In genomic region chr4:59189546-59190237, GRCm38 (mm10) we compare ENCODE assay signal across 8 mouse cellular contexts. TPM values are rescaled to one million over a fixed set of nuclear protein-coding genes. Genes with fewer than 3 reads are reported as not detected.
DNase-seq lines count a peak whose midpoint lies in the region; ATAC-seq and TF ChIP-seq lines count a peak whose summit lies in the region.

No protein-coding gene starts in this region.

- H3K4me2 ChIP-seq in kidney, embryonic 14.5 days (replicated peaks; ENCODE audit: low read depth, low read length) = peak overlapping the region; percentile 71
- H3K4me2 ChIP-seq in liver, embryonic 12.5 days = peak overlapping the region; percentile 70
- H3K4me2 ChIP-seq in neural tube, embryonic 14.5 days (ENCODE audit: low read depth, low read length) = peak overlapping the region; percentile 54

- TF ChIP-seq POLR2A in brain, embryonic 14.5 days (IDR thresholded peaks at IDR 0.05; ENCODE audit: borderline replicate concordance, extremely low read depth, insufficient read depth, insufficient read length, poor library complexity, severe bottlenecking) = no peak

- no peaks in the 10 kb centered on the region for H3K27me3 ChIP-seq in kidney, embryonic 14.5 days (ENCODE audit: control insufficient read depth, insufficient read depth, low read length)
- H3K27me3 ChIP-seq in liver, embryonic 12.5 days (replicated peaks) = no peaks in the 10 kb centered on the region
- H3K27me3 ChIP-seq in neural tube, embryonic 14.5 days (ENCODE audit: control insufficient read depth, insufficient read depth, low read length) = no peaks in the 10 kb centered on the region

- H3K9ac ChIP-seq in kidney, embryonic 14.5 days (ENCODE audit: low read depth, low read length) = peak overlapping the region; percentile 93
- H3K9ac ChIP-seq in liver, embryonic 12.5 days = peak overlapping the region; percentile 99
- peak overlapping the region; percentile 93 for H3K9ac ChIP-seq in neural tube, embryonic 14.5 days (replicated peaks; ENCODE audit: low read depth, low read length)

- peak overlapping the region; percentile 79; the same call in 1 of the 2 replicates for H3K27ac ChIP-seq in kidney, embryonic 14.5 days (ENCODE audit: low read depth, low read length)
- H3K27ac ChIP-seq in liver, embryonic 12.5 days = peak overlapping the region; percentile 98
- H3K27ac ChIP-seq in neural tube, embryonic 14.5 days (ENCODE audit: low read depth, low read length) = peak overlapping the region; percentile 99

- peak overlapping the region; percentile 88 for H3K4me3 ChIP-seq in kidney, embryonic 14.5 days (ENCODE audit: low read length)
- peak overlapping the region; percentile 99 for H3K4me3 ChIP-seq in liver, embryonic 12.5 days
- peak overlapping the region; percentile 96 for H3K4me3 ChIP-seq in neural tube, embryonic 14.5 days (ENCODE audit: low read depth, low read length)

- no peaks in the 10 kb centered on the region for H3K36me3 ChIP-seq in kidney, embryonic 14.5 days (ENCODE audit: control insufficient read depth, insufficient read depth, low read length)
- 0 out of 2 replicates have a peak, but pooled peaks cover 4% of the 10 kb centered on the region for H3K36me3 ChIP-seq in liver, embryonic 12.5 days
- no peaks in the 10 kb centered on the region for H3K36me3 ChIP-seq in neural tube, embryonic 14.5 days (ENCODE audit: control insufficient read depth, insufficient read depth, low read length)

- DNase-seq in left cerebral cortex, adult 11 months (ENCODE audit: low spot score) = peak; percentile 12
- no peak for DNase-seq in left cerebral cortex, postnatal 4 days
- peak; percentile 65 for DNase-seq in brain, embryonic 14.5 days (ENCODE audit: low read depth)
- no peak for DNase-seq in c-Kit-positive CD71-positive TER-119-positive erythroid progenitor cells, embryonic 14.5 days (ENCODE audit: low spot score)

- no peak for TF ChIP-seq CTCF in brain, embryonic 14.5 days (IDR thresholded peaks at IDR 0.05; ENCODE audit: borderline replicate concordance, extremely low read depth, insufficient read depth, insufficient read length)

- ATAC-seq in frontal cortex, adult (ENCODE audit: low TSS enrichment) = peak; percentile 41
- ATAC-seq in kidney, embryonic 14.5 days (ENCODE audit: low FRiP score, low TSS enrichment) = peak; percentile 77
- ATAC-seq in liver, embryonic 12.5 days = peak; percentile 19; the same call in 1 of the 2 replicates
- ATAC-seq in neural tube, embryonic 14.5 days (ENCODE audit: low read depth) = peak; percentile 73

- intact Hi-C loops in left cerebral cortex, postnatal 4 days (cut with DNase I) = loop anchor here (5.0 kb wide), 1 partner anchor 92 kb away; no protein-coding TSS in a partner anchor

- H3K9me3 ChIP-seq in kidney, embryonic 14.5 days (ENCODE audit: control insufficient read depth, low read length) = no peaks in the 10 kb centered on the region
- H3K9me3 ChIP-seq in liver, embryonic 12.5 days (replicated peaks) = no peaks in the 10 kb centered on the region
- no peaks in the 10 kb centered on the region for H3K9me3 ChIP-seq in neural tube, embryonic 14.5 days (ENCODE audit: control insufficient read depth, low read length)

- peaks cover 11% of the 10 kb centered on the region for H3K4me1 ChIP-seq in kidney, embryonic 14.5 days (ENCODE audit: control insufficient read depth, insufficient read depth, low read length)
- peaks cover 76% of the 10 kb centered on the region for H3K4me1 ChIP-seq in liver, embryonic 12.5 days
- peaks cover 7% of the 10 kb centered on the region; the same call in 1 of the 2 replicates for H3K4me1 ChIP-seq in neural tube, embryonic 14.5 days (ENCODE audit: control insufficient read depth, insufficient read depth, low read length)

- under 1% methylated on average over 42 of the region's 54 CpGs for WGBS in kidney, embryonic 14.5 days
- under 1% methylated on average over 38 of the region's 54 CpGs for WGBS in liver, embryonic 12.5 days (ENCODE audit: insufficient replicate concordance)
- under 1% methylated on average over 51 of the region's 54 CpGs for WGBS in neural tube, embryonic 14.5 days

RNA-seq across cellular contexts. Expression of gene Ugcg, which starts 0.6 kb away (rescaled TPM):
- total RNA-seq in left cerebral cortex, postnatal 4 days (2021) = 100 to 1,000 TPM; 101 to 104 TPM
- 60.4 and 68.7 TPM in 2 replicates for polyA plus RNA-seq in brain, embryonic 14.5 days (2012; rRNA removed)
- polyA plus RNA-seq in kidney, embryonic 14.5 days (2014; fragmentation: Nextera tagmentation; extraction: Ambion mirVana) = 12.7 and 16.0 TPM in 2 replicates
- polyA plus RNA-seq in liver, embryonic 12.5 days (2016; fragmentation: Nextera tagmentation; extraction: Ambion mirVana) = 14.2 and 14.4 TPM in 2 replicates
- 25.9 and 26.6 TPM in 2 replicates for polyA plus RNA-seq in neural tube, embryonic 14.5 days (2014; fragmentation: Nextera tagmentation; extraction: Ambion mirVana)

RNA-seq across cellular contexts. Expression of gene AI481877, which starts 50.9 kb away (rescaled TPM):
- not detected for total RNA-seq in left cerebral cortex, postnatal 4 days (2021)
- not detected in 2 replicates for polyA plus RNA-seq in brain, embryonic 14.5 days (2012; rRNA removed)
- polyA plus RNA-seq in kidney, embryonic 14.5 days (2014; fragmentation: Nextera tagmentation; extraction: Ambion mirVana) = not detected in 2 replicates
- not detected in 2 replicates for polyA plus RNA-seq in liver, embryonic 12.5 days (2016; fragmentation: Nextera tagmentation; extraction: Ambion mirVana)
- polyA plus RNA-seq in neural tube, embryonic 14.5 days (2014; fragmentation: Nextera tagmentation; extraction: Ambion mirVana) = 0.05 TPM in 1 of 2 replicates, not detected in the other

Comparison
In these comparisons a context has a peak if more than half of its experiments do, and no peak if none do; other contexts are left out.
1. DNase-seq: peak in left cerebral cortex, adult 11 months (single experiment) and brain, embryonic 14.5 days (single experiment); none in left cerebral cortex, postnatal 4 days (single experiment) and c-Kit-positive CD71-positive TER-119-positive erythroid progenitor cells, embryonic 14.5 days (single experiment).
2. ATAC-seq: peak in every context shown above with its lines; median percentile 77 in kidney, embryonic 14.5 days; 73 in neural tube, embryonic 14.5 days; 41 in frontal cortex, adult; 19 in liver, embryonic 12.5 days.
3. Peak in every context shown above with its lines, with median percentiles within 50 percentile points of each other: H3K27ac ChIP-seq, H3K4me2 ChIP-seq, H3K4me3 ChIP-seq and H3K9ac ChIP-seq.